In the genomic region with DNA sequence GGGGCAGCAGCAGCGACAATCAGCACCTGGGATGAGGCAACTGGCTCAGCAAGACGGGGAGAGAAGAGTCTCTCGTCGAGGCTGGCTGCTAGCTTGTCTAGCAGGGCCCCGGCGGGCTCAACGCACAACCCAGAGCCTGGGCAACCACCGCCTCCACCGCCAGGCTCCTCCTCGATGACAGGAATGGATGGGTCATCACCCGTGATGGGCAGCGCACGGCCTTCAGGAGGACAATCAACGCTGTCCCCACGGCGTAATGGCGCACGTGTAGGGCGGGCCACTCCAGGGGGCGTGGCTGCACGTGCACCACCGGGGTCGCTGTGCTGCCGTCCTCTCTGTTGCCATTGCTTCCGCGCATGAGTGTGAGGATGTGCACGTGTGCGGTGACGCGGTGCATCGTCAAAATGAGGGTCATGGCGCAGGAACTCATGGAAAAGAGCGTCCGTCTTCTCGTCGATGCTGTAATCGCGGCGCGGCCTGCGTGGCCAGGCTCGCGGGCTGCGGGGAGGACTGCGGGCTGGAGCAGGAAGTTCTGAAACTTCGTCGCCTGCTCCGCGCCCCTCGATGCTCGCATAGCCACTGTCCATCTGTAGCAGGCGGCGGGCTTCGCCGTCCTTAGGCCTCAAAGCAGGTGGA, we compare ENCODE assay signal across 8 mouse cellular contexts. TPM values are rescaled to one million over a fixed set of nuclear protein-coding genes. Genes with fewer than 3 reads are reported as not detected.
DNase-seq lines count a peak whose midpoint lies in the region; ATAC-seq and TF ChIP-seq lines count a peak whose summit lies in the region.

No protein-coding gene starts in this region.

- peak overlapping the region; percentile 67 for H3K27ac ChIP-seq in hindbrain, embryonic 10.5 days
- H3K27ac ChIP-seq in liver, postnatal 0 days (ENCODE audit: low read depth) = peak overlapping the region; percentile 48; the same call in 1 of the 2 replicates

- peak overlapping the region; percentile 21; the same call in 1 of the 2 replicates for H3K9ac ChIP-seq in liver, postnatal 0 days (replicated peaks)

- DNase-seq in cerebellum, adult 9-11 months = peak; percentile 52
- no peak for DNase-seq in cerebellum, postnatal 36 days
- DNase-seq in right cerebral cortex, postnatal 10 days (ENCODE audit: low spot score in 2 of 2) = peak; percentile 83 to 88
- no peak for DNase-seq in right cerebral cortex, adult 18-20 months
- peak; percentile 63 for DNase-seq in hindbrain, embryonic 10.5 days (ENCODE audit: low spot score)
- DNase-seq in liver, postnatal 0 days = no peak

- peaks cover 98% of the 10 kb centered on the region for H3K36me3 ChIP-seq in hindbrain, embryonic 10.5 days
- H3K36me3 ChIP-seq in liver, postnatal 0 days (replicated peaks; ENCODE audit: insufficient read depth, low read length) = peaks cover 46% of the 10 kb centered on the region

- peaks cover 30% of the 10 kb centered on the region for H3K4me1 ChIP-seq in hindbrain, embryonic 10.5 days (replicated peaks)
- H3K4me1 ChIP-seq in liver, postnatal 0 days (ENCODE audit: insufficient read depth) = peaks cover 19% of the 10 kb centered on the region

- H3K4me3 ChIP-seq in hindbrain, embryonic 10.5 days = peak overlapping the region; percentile 37
- no peak overlapping the region for H3K4me3 ChIP-seq in liver, postnatal 0 days (ENCODE audit: low read depth, low read length)

- no peak for ATAC-seq in liver, postnatal 0 days
- ATAC-seq in megakaryocyte-erythroid progenitor cell, adult 5-6 weeks (replicated peaks; ENCODE audit: low FRiP score, low TSS enrichment, poor library complexity, severe bottlenecking) = no peak
- ATAC-seq in monocyte, adult 5-6 weeks (replicated peaks; ENCODE audit: insufficient number of reproducible peaks, low FRiP score, low TSS enrichment, poor library complexity, severe bottlenecking) = no peak

- WGBS in hindbrain, embryonic 10.5 days = 14% methylated on average over 55 of the region's 55 CpGs
- 52% methylated on average over 55 of the region's 55 CpGs for WGBS in liver, postnatal 0 days (ENCODE audit: insufficient replicate concordance)

- no peak for TF ChIP-seq CTCF in liver, postnatal 0 days (IDR thresholded peaks at IDR 0.05; ENCODE audit: low read depth)

- no peak for TF ChIP-seq EP300 in liver, postnatal 0 days (IDR thresholded peaks at IDR 0.05; ENCODE audit: low read depth)

- no peak overlapping the region for H3K4me2 ChIP-seq in liver, postnatal 0 days (ENCODE audit: low read depth, low read length)

- H3K9me3 ChIP-seq in hindbrain, embryonic 10.5 days = no peaks in the 10 kb centered on the region
- H3K9me3 ChIP-seq in liver, postnatal 0 days (ENCODE audit: low read length) = no peaks in the 10 kb centered on the region

- peaks cover 64% of the 10 kb centered on the region for H3K27me3 ChIP-seq in hindbrain, embryonic 10.5 days (ENCODE audit: insufficient read depth, poor library complexity, severe bottlenecking)
- peaks cover 4% of the 10 kb centered on the region for H3K27me3 ChIP-seq in liver, postnatal 0 days (ENCODE audit: insufficient read depth, low read length)

RNA-seq across cellular contexts. Expression of a gene that starts 7.0 kb away (rescaled TPM):
- 484 and 504 TPM in 2 replicates for polyA plus RNA-seq in hindbrain, embryonic 10.5 days (2016; fragmentation: Nextera tagmentation; extraction: Ambion mirVana)
- 537 and 576 TPM in 2 replicates for polyA plus RNA-seq in liver, postnatal 0 days (2015; fragmentation: Nextera tagmentation; extraction: Ambion mirVana)
- 282 and 325 TPM in 2 replicates for total RNA-seq in megakaryocyte-erythroid progenitor cell, adult 5-6 weeks (2014; fragmentation: Nextera tagmentation)
- total RNA-seq in megakaryocyte-erythroid progenitor cell, adult 5-6 weeks (2017) = 29.3 and 49.3 TPM in 2 replicates
- 26.1 to 49.8 TPM (median 29.5 TPM) in 3 replicates for total RNA-seq in monocyte, adult 5-6 weeks (2017)

RNA-seq across cellular contexts. Expression of a gene that starts 9.2 kb away (rescaled TPM):
- 7.1 and 15.0 TPM in 2 replicates for polyA plus RNA-seq in hindbrain, embryonic 10.5 days (2016; fragmentation: Nextera tagmentation; extraction: Ambion mirVana)
- 0.11 and 0.18 TPM in 2 replicates for polyA plus RNA-seq in liver, postnatal 0 days (2015; fragmentation: Nextera tagmentation; extraction: Ambion mirVana)
- total RNA-seq in megakaryocyte-erythroid progenitor cell, adult 5-6 weeks (2014; fragmentation: Nextera tagmentation) = 5.2 and 10.5 TPM in 2 replicates
- 3.7 TPM in 1 of 2 replicates, not detected in the other for total RNA-seq in megakaryocyte-erythroid progenitor cell, adult 5-6 weeks (2017)
- total RNA-seq in monocyte, adult 5-6 weeks (2017) = 0.29 to 5.8 TPM (median 4.1 TPM) in 3 replicates

RNA-seq across cellular contexts. Expression of a gene that starts 15.8 kb away (rescaled TPM):
- 18.5 and 21.1 TPM in 2 replicates for polyA plus RNA-seq in hindbrain, embryonic 10.5 days (2016; fragmentation: Nextera tagmentation; extraction: Ambion mirVana)
- polyA plus RNA-seq in liver, postnatal 0 days (2015; fragmentation: Nextera tagmentation; extraction: Ambion mirVana) = 9.1 and 11.2 TPM in 2 replicates
- total RNA-seq in megakaryocyte-erythroid progenitor cell, adult 5-6 weeks (2014; fragmentation: Nextera tagmentation) = 152 and 213 TPM in 2 replicates
- total RNA-seq in megakaryocyte-erythroid progenitor cell, adult 5-6 weeks (2017) = 116 and 174 TPM in 2 replicates
- 155 to 177 TPM (median 155 TPM) in 3 replicates for total RNA-seq in monocyte, adult 5-6 weeks (2017)

RNA-seq across cellular contexts. Expression of a gene that starts 16.6 kb away (rescaled TPM):
- 22.3 and 24.6 TPM in 2 replicates for polyA plus RNA-seq in hindbrain, embryonic 10.5 days (2016; fragmentation: Nextera tagmentation; extraction: Ambion mirVana)
- polyA plus RNA-seq in liver, postnatal 0 days (2015; fragmentation: Nextera tagmentation; extraction: Ambion mirVana) = 3.0 and 4.3 TPM in 2 replicates
- 30.9 and 34.0 TPM in 2 replicates for total RNA-seq in megakaryocyte-erythroid progenitor cell, adult 5-6 weeks (2014; fragmentation: Nextera tagmentation)
- 9.4 and 10.5 TPM in 2 replicates for total RNA-seq in megakaryocyte-erythroid progenitor cell, adult 5-6 weeks (2017)
- 27.3 to 65.5 TPM (median 29.9 TPM) in 3 replicates for total RNA-seq in monocyte, adult 5-6 weeks (2017)

RNA-seq across cellular contexts. Expression of a gene that starts 26.1 kb away (rescaled TPM):
- polyA plus RNA-seq in hindbrain, embryonic 10.5 days (2016; fragmentation: Nextera tagmentation; extraction: Ambion mirVana) = 16.8 and 17.2 TPM in 2 replicates
- polyA plus RNA-seq in liver, postnatal 0 days (2015; fragmentation: Nextera tagmentation; extraction: Ambion mirVana) = 7.4 and 8.7 TPM in 2 replicates
- 34.4 and 39.7 TPM in 2 replicates for total RNA-seq in megakaryocyte-erythroid progenitor cell, adult 5-6 weeks (2014; fragmentation: Nextera tagmentation)
- 12.1 and 12.9 TPM in 2 replicates for total RNA-seq in megakaryocyte-erythroid progenitor cell, adult 5-6 weeks (2017)
- total RNA-seq in monocyte, adult 5-6 weeks (2017) = 50.6 to 75.0 TPM (median 51.9 TPM) in 3 replicates

Comparison
In these comparisons a context has a peak if more than half of its experiments do, and no peak if none do; other contexts are left out.
1. DNase-seq: peak in cerebellum, adult 9-11 months (single experiment), right cerebral cortex, postnatal 10 days (2 of 2) and hindbrain, embryonic 10.5 days (single experiment); none in cerebellum, postnatal 36 days (0 of 2), right cerebral cortex, adult 18-20 months (single experiment) and liver, postnatal 0 days (single experiment).